Mouse (Mus musculus) kidney, postnatal 0 days (tissue): ENCODE data around the gene Ranbp3. TPM values are rescaled to one million over a fixed set of nuclear protein-coding genes. Genes with fewer than 3 reads are reported as not detected.

ENCODE experiments used
- ATAC-seq: fragments of 200-750 bp; cut with Nextera tagmentation; replicated peaks from 2 replicates; pipeline ENCODE4 v1.8.0; 2017; ENCODE audit warnings: low read depth, moderate number of reproducible peaks, moderate TSS enrichment, moderate library complexity; ENCODE audit not compliant: low FRiP score
- DNase-seq: peaks from one replicate; pipeline ENCODE4 v3.0.0-alpha.2; 2016; ENCODE audit warnings: low spot score
- H3K27ac ChIP-seq: fragments of 300-500 bp; sonication (generic); 2 replicates; pipeline ENCODE4 v1.5.1; 2014; ENCODE audit warnings: mild to moderate bottlenecking
- H3K27me3 ChIP-seq: fragments of 300-500 bp; sonication (generic); 2 replicates; pipeline ENCODE4 v1.6.1; 2014; ENCODE audit warnings: low read length, mixed read lengths; ENCODE audit not compliant: insufficient read depth
- H3K36me3 ChIP-seq: fragments of 300-500 bp; sonication (generic); 2 replicates; pipeline ENCODE4 v1.6.1; 2014; ENCODE audit warnings: low read length, mixed read lengths; ENCODE audit not compliant: insufficient read depth
- H3K4me1 ChIP-seq: fragments of 300-500 bp; sonication (generic); replicated peaks from 2 replicates; pipeline ENCODE4 v1.6.1; 2014; ENCODE audit warnings: antibody characterized with exemption, low read length, mixed read lengths; ENCODE audit not compliant: insufficient read depth
- H3K4me2 ChIP-seq: fragments of 300-500 bp; sonication (generic); 2 replicates; pipeline ENCODE4 v1.6.1; 2014; ENCODE audit warnings: mild to moderate bottlenecking, low read length, moderate library complexity, mixed read lengths
- H3K4me3 ChIP-seq: fragments of 300-500 bp; sonication (generic); replicated peaks from 2 replicates; pipeline ENCODE4 v1.5.1; 2014; ENCODE audit warnings: low read depth, low read length
- H3K9ac ChIP-seq: fragments of 300-500 bp; sonication (generic); 2 replicates; pipeline ENCODE4 v1.6.1; 2014; ENCODE audit warnings: low read depth, low read length
- H3K9me3 ChIP-seq: fragments of 300-500 bp; sonication (generic); replicated peaks from 2 replicates; pipeline ENCODE4 v1.6.1; 2016; ENCODE audit warnings: low read length, inconsistent platforms, mixed read lengths
- CTCF ChIP-seq: IDR thresholded peaks from 2 replicates; pipeline ENCODE4 v1.5.1; 2016; ENCODE audit warnings: antibody characterized with exemption, low read depth, mild to moderate bottlenecking, moderate library complexity
- WGBS: fragments of 180-500 bp; shearing (Covaris S2); extraction: QIAGEN DNeasy Blood & Tissue Kit; methylation state at CpG from one replicate; pipeline ENCODE4 v1.1.7; 2014; 5-methylcytosine and 5-hydroxymethylcytosine counted together
- polyA plus RNA-seq: library from polyadenylated mRNA; unstranded; fragments of >200 nt; fragmentation: Nextera tagmentation; extraction: Ambion mirVana; gene quantifications from 2 replicates; pipeline ENCODE4 v1.2.1, GENCODE M21; 2015

The Ranbp3 gene
- polyA plus RNA-seq, 1 experiment from 2014 or later = 57.4 TPM

DNA sequence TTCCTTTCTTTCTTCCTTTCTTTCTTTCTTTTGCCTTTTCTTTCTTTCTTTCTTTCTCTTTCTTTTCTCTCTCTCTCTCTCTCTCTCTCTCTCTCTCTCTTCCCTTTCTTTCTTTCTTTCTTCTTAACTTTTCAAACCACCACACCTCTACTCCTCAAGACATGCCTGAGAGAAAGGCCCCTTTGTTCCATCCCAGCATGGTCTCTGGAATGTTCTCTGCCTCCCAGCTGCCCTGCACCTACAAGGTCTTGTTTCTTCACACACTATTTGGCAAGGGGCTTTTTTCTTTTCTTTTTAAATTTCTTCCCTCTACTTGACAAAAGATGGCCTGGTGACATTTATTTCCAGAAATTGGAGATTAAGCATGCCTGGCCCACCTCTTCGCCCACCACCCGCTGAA, 56.6 kb downstream of the Ranbp3 start:
- H3K9me3 ChIP-seq = no peaks in the 10 kb centered on the region
- 71% methylated on average over 2 of the region's 2 CpGs for WGBS
- H3K4me2 ChIP-seq = no peak overlapping the region
- no peak overlapping the region for H3K9ac ChIP-seq
- H3K27ac ChIP-seq = no peak overlapping the region
- no peaks in the 10 kb centered on the region for H3K36me3 ChIP-seq
- no peaks in the 10 kb centered on the region for H3K27me3 ChIP-seq
- ATAC-seq = no peak
- peaks cover 14% of the 10 kb centered on the region; the same call in 1 of the 2 replicates for H3K4me1 ChIP-seq
- no peak for TF ChIP-seq CTCF
- no peak for DNase-seq
- H3K4me3 ChIP-seq = no peak overlapping the region

DNA sequence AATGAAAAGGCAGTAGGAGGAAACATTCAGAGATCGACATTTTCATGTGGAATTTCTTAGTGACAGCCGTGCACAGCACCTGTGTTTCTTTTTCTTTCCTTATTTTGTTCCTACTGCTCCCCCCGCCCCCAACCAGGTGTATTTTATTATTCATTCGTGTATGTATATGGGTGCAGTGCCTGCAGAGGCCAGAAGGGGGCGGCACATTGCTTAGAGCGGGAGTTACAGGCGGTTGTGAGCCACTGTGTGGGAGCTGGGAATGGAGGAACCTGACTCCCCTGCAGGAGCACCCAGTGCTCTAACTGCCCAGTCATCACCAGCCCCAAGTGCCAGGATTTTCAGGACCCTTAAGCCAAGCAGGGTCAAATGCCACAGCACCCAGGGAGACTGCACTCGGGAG, 63.4 kb downstream of the Ranbp3 start:
- Histone ChIP-seq H3K27me3 (no peaks in the 10 kb centered on the region), H3K9me3 (no peaks in the 10 kb centered on the region), H3K4me2 (no peak overlapping the region), H3K9ac (no peak overlapping the region), H3K4me1 (no peaks in the 10 kb centered on the region), H3K27ac (no peak overlapping the region), H3K36me3 (no peaks in the 10 kb centered on the region), H3K4me3 (no peak overlapping the region)
- peak; percentile 54 for TF ChIP-seq CTCF
- ATAC-seq (no peak), DNase-seq (no peak)
- 52% methylated on average over 8 of the region's 8 CpGs for WGBS

DNA sequence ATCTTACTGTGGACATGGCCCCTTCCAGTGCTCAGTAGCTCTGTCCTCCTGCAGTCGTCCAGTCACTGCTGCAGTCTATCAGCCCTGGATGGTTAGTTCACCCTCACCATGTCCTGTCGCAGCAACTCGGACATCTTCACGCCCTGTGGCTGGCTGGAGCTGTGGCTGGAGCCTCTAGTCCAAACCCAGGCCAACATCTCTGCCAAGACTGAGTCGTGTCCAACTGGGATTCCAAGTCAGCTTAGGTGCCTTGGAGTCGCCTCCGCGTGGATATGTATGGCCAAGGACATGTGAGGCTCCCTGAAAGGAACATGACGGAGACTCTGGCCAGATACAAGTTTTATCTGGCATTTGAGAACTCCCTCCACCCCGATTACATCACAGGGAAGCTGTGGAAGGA, 65.1 kb downstream of the Ranbp3 start:
- Histone ChIP-seq H3K4me1 (no peaks in the 10 kb centered on the region), H3K9ac (no peak overlapping the region), H3K27ac (no peak overlapping the region), H3K9me3 (no peaks in the 10 kb centered on the region), H3K4me3 (no peak overlapping the region), H3K36me3 (no peaks in the 10 kb centered on the region), H3K4me2 (no peak overlapping the region), H3K27me3 (no peaks in the 10 kb centered on the region)
- no peak for DNase-seq
- no peak for TF ChIP-seq CTCF
- no peak for ATAC-seq
- WGBS = 83% methylated on average over 10 of the region's 10 CpGs

DNA sequence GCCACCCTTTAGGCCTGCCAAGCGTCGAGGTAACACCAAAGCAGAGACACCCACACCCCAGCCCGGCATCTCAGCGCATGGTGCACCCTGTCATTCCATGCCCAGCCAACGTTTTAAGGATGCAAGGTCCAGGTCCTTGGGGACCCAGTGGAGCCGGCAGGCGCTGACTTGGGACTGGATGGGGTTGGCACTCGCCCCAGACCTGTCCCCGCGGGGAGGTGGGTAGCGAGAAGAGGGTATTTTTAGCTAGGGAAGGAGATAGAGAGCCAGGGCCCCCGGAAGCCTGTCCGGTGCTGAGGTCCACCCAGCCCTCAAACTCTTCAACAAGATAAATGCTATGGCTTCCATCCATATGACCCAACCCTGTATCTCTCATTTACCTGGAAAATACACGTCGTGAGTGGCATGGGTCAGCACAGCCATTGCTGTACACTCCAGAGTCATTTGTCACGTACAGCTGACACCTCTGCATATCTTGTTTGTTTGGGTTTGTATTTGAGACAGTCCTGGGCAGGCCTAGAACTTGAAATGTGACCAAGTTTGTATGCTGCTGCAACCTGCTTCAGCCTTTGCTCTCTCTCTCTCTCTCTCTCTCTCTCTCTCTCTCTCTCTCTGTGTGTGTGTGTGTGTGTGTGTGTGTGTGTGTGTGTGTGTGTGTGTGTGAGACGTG, 67.2 kb downstream of the Ranbp3 start:
- TF ChIP-seq CTCF = no peak
- Histone ChIP-seq H3K27me3 (no peaks in the 10 kb centered on the region), H3K4me3 (no peak overlapping the region), H3K27ac (no peak overlapping the region), H3K9me3 (no peaks in the 10 kb centered on the region), H3K36me3 (no peaks in the 10 kb centered on the region), H3K4me1 (no peaks in the 10 kb centered on the region), H3K4me2 (no peak overlapping the region), H3K9ac (no peak overlapping the region)
- 75% methylated on average over 17 of the region's 17 CpGs for WGBS
- DNase-seq = no peak
- ATAC-seq = no peak

DNA sequence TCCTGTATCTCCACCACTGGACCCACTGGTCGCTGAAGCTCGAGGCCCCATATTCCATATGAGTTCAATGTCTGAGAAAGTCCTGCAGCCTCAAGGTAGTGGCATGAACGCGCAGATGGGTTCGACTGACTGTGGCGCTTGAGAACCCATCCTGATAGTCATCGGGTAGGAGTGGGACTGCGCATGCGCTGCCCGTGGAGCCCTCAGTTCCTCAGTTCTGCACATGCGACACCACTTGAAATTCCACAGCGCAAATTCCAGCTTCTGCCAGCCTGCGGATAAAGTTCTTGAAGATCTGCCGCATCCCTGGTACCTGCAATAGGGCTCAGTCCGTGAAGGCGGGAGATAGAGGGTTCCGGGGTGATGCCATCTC, 67.7 kb downstream of the Ranbp3 start:
- ATAC-seq (no peak), DNase-seq (no peak)
- TF ChIP-seq CTCF = no peak
- no peak overlapping the region for H3K27ac ChIP-seq
- no peaks in the 10 kb centered on the region for H3K36me3 ChIP-seq
- no peaks in the 10 kb centered on the region for H3K4me1 ChIP-seq
- 74% methylated on average over 17 of the region's 17 CpGs for WGBS
- H3K4me2 ChIP-seq = no peak overlapping the region
- no peak overlapping the region for H3K9ac ChIP-seq
- H3K9me3 ChIP-seq = no peaks in the 10 kb centered on the region
- no peaks in the 10 kb centered on the region for H3K27me3 ChIP-seq
- H3K4me3 ChIP-seq = no peak overlapping the region

DNA sequence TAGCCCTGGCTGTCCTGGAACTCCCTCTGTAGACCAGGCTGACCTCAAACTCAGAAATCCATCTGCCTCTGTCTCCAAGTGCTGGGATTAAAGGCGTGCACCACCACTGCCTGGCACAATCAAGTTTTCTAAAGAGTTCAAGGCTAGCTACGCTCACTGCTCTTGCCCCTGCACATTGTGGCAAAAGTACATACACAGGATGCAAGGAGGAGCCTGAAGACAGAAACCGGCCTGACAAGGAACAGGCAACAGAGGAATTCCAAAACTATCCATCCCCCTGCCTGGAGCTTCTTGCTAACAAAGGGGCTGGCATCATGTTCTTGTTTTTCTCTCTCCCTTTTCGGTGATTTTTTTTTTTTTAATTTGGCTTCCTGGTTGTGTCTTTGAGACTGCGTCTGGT, 71.1 kb downstream of the Ranbp3 start:
- WGBS = 56% methylated on average over 5 of the region's 5 CpGs
- ATAC-seq = no peak
- H3K4me2 ChIP-seq = no peak overlapping the region

More for the DNA sequence above, 71.1 kb downstream of the Ranbp3 start:
- no peaks in the 10 kb centered on the region for H3K4me1 ChIP-seq
- H3K36me3 ChIP-seq = no peaks in the 10 kb centered on the region
- no peak overlapping the region for H3K27ac ChIP-seq
- no peak for DNase-seq
- no peak overlapping the region for H3K9ac ChIP-seq
- no peak overlapping the region for H3K4me3 ChIP-seq
- no peaks in the 10 kb centered on the region for H3K27me3 ChIP-seq
- H3K9me3 ChIP-seq = no peaks in the 10 kb centered on the region
- no peak for TF ChIP-seq CTCF
